Mouse (Mus musculus) E14TG2a.4 (cell line): ENCODE results near the gene Grin2c.

Source experiments
- H3K27me3 ChIP-seq: 2 replicates; pipeline ENCODE4 v1.6.1; 2014; ENCODE audit warnings: low read length, control low read depth; ENCODE audit not compliant: insufficient read depth
- H3K36me3 ChIP-seq: 2 replicates; pipeline ENCODE4 v1.6.1; 2014; ENCODE audit warnings: low read length, control low read depth; ENCODE audit not compliant: insufficient read depth
- H3K4me1 ChIP-seq: replicated peaks from 2 replicates; pipeline ENCODE4 v1.6.1; 2014; ENCODE audit warnings: low read depth, low read length, control low read depth
- H3K4me3 ChIP-seq: replicated peaks from 2 replicates; pipeline ENCODE4 v1.5.1; 2014; ENCODE audit warnings: mild to moderate bottlenecking, low read length
- H3K9me3 ChIP-seq: 2 replicates; pipeline ENCODE4 v1.6.1; 2014; ENCODE audit warnings: low read length, control low read depth
- CTCF ChIP-seq: conservative IDR thresholded peaks from 2 replicates; pipeline ENCODE4 v1.5.1; 2014; ENCODE audit warnings: low read length
- NANOG ChIP-seq: IDR thresholded peaks from 2 replicates; pipeline ENCODE4 v1.6.1; 2014; ENCODE audit warnings: borderline replicate concordance, low read length, mixed read lengths
- POU5F1 ChIP-seq: IDR thresholded peaks from 2 replicates; pipeline ENCODE4 v1.6.1; 2014; ENCODE audit warnings: low read length, borderline replicate concordance

Gene Grin2c

DNA sequence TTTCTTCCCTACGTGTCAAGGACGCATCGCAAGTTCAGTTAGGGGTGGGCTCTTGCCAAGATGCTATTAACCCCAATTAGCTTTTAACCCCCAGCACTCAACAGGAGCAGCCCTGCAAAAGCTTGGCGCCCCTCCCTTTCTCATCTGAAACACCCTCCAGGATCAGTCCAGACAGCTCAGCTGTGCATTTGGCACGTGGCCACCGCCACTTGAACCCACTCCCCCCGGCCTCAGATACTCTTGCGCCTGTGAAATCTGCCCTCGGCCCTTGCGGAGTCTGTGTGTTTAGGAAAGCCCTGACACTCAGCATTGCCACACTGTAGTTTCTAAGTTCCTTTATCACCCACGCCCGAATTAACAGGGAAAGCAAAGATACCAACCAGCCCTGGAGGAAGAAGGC is 45.0 kb downstream of the Grin2c start:
- H3K9me3 ChIP-seq: peaks cover 19% of the 10 kb centered on the region
- peaks cover 47% of the 10 kb centered on the region for H3K4me1 ChIP-seq
- peaks cover 6% of the 10 kb centered on the region for H3K36me3 ChIP-seq
- TF ChIP-seq POU5F1 (no peak), CTCF (no peak)
- H3K27me3 ChIP-seq: no peaks in the 10 kb centered on the region
- H3K4me3 ChIP-seq: no peak overlapping the region

DNA sequence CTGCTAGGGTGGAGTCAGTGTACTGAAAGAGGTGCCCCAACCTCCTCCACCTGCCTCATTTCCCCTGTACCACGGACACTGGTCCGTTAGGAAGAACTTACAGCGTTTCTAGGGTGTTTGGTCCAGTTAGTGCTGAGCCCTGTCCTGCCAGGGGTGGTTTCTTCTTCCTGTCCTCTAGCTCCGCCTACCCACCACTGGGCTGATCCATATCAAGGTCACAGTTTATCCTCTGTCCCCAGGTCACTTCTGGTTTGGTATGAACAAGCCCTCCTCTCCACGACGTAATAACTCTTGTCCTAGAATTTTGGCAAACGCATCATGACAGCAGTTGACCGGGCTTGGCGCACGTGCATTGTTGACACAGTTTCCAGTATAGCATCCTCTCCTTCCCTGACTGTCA is 47.4 kb downstream of the Grin2c start:
- peaks cover 6% of the 10 kb centered on the region for H3K36me3 ChIP-seq
- no peak for TF ChIP-seq CTCF
- no peak for TF ChIP-seq NANOG
- TF ChIP-seq POU5F1: no peak
- H3K27me3 ChIP-seq: no peaks in the 10 kb centered on the region
- no peak overlapping the region for H3K4me3 ChIP-seq
- peaks cover 35% of the 10 kb centered on the region for H3K4me1 ChIP-seq
- H3K9me3 ChIP-seq: peaks cover 19% of the 10 kb centered on the region

DNA sequence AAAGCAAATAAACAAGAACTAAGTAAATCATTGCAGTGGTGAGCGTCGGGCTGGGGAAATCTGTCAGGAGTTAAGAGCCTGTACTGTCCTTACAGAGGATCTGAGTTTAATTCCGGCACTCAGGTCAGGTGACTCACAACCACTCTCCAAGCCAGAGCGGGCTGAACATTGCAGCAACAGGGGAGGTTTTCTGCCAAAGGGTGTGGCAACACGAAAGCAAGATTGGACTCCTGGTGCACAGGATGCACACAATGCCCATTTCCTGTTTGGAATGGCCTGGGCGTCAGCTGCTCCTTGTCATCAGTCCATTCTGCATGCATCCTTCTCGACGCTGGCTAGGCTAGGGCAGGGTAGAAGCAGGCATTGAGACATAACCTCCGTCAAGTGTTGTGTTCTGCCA is 47.8 kb downstream of the Grin2c start:
- no peak overlapping the region for H3K4me3 ChIP-seq
- TF ChIP-seq NANOG: no peak
- no peak for TF ChIP-seq POU5F1
- TF ChIP-seq CTCF: no peak
- H3K36me3 ChIP-seq: peaks cover 6% of the 10 kb centered on the region
- no peaks in the 10 kb centered on the region for H3K27me3 ChIP-seq
- peaks cover 39% of the 10 kb centered on the region for H3K4me1 ChIP-seq
- peaks cover 19% of the 10 kb centered on the region for H3K9me3 ChIP-seq

DNA sequence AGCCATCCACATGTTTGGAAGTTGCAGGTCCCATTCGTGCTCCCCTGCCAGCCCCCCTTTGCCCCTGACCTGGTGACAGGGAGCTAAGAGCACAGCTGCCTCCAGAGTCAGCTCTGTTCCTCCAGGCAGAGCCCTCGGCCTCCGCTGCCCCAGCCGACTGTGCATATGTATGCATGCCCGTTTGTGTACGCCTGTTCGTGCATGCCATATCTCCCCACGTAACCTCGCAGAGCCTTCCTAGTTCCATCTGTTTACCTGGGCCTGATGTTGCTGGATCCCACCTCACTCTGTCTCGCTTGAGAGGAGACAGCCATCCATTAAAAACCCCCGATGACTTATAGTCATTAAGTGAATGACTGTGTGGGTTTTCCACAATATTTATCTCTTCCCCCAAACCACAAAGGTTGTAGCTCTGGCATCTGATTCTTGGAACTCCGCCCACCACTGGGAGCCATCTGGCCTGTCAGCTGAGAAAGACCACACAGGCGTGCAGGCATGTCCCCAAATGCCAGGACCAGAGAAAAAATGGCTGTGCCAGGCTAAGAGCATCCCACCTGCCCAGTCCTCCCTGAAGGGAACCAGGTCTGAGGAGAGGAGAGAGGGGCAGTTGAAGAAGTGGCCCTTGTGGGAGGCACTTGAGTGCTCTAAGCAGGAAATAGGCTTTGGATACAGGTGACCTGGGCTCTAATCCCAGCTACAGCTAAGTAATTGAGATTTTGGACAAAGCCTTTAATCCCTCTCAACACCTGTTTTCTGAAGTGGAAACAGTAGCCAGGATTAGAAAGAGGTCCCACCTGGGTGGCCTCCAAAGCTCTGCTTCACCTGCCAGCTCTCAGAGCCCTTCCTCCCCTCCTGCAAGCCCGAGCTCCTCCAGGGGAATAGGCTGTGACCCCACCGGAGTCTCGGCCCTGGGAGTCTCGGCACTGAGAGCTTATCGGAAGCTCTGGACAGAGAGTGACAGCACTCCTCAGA is 49.3 kb downstream of the Grin2c start:
- H3K36me3 ChIP-seq: peaks cover 6% of the 10 kb centered on the region
- H3K4me3 ChIP-seq: no peak overlapping the region
- no peaks in the 10 kb centered on the region for H3K27me3 ChIP-seq
- peaks cover 42% of the 10 kb centered on the region for H3K4me1 ChIP-seq
- H3K9me3 ChIP-seq: peaks cover 19% of the 10 kb centered on the region
- TF ChIP-seq NANOG (no peak), CTCF (no peak), POU5F1 (no peak)

DNA sequence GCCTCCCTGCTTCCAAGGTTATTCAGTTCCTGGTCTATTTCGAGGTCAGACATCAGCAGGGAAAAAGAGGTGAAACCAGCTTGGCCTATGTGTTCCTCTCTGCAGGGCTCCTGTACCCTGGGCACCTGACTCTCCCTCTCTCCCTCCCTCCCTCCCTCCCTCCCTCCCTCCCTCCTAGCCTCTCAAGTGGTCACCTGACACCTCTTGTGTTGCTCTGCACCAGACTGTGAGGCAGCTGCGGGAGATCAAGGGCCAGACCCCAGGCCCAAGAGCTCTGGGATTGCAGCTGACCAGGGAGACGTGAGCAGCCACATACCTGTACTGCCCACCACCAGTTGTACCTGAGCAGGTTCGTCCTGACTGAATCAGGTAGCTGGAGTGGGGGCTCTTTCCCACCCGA is 51.9 kb downstream of the Grin2c start:
- H3K27me3 ChIP-seq: no peaks in the 10 kb centered on the region
- no peak for TF ChIP-seq NANOG
- no peak for TF ChIP-seq POU5F1
- no peak for TF ChIP-seq CTCF
- no peaks in the 10 kb centered on the region; the same call in 1 of the 2 replicates for H3K36me3 ChIP-seq
- H3K9me3 ChIP-seq: peaks cover 13% of the 10 kb centered on the region
- no peak overlapping the region for H3K4me3 ChIP-seq
- H3K4me1 ChIP-seq: peaks cover 64% of the 10 kb centered on the region

DNA sequence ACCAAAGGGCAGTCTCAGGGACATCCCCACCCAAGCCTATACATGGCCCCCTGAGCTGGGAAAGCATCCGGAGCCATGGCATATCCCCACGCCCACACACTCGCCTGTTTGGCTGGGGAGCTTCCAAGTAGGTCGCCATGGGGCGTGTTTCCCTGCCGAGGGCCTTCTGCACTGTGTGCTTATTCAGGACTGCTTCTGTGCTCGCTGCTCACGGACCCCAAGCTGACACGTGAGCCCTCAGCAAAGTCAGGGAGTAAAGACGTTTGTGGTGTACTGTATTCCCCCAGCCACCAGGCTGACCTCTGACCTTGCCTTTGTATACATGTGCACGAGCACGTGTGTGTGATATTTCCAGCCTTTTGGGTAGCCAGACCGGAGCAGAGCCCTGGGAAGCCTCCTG is 54.9 kb downstream of the Grin2c start:
- Histone ChIP-seq H3K4me1 (peaks cover 67% of the 10 kb centered on the region), H3K4me3 (no peak overlapping the region), H3K36me3 (no peaks in the 10 kb centered on the region), H3K9me3 (no peaks in the 10 kb centered on the region), H3K27me3 (no peaks in the 10 kb centered on the region)
- TF ChIP-seq CTCF (no peak), NANOG (no peak), POU5F1 (no peak)

DNA sequence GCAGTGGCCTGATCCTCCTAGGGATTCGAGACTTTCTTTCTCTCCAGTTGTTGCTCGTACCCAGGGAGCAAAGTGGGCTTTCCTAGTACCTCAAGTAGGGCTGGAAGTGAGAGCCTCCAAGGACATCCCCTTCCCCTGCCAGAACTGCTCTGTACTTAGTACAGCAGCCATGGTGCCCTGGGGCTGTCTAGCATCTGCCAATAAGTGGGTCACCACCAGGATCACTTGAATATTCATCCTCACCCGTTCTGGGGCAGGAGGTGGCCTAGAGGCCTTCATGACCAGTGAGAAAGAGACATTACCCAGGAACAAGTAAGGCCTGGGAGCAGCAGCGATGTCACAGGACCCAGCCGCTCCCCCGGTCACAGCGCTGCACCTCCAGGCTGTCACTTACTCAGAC is 57.1 kb downstream of the Grin2c start:
- H3K9me3 ChIP-seq: no peaks in the 10 kb centered on the region
- no peak for TF ChIP-seq NANOG
- H3K4me1 ChIP-seq: peaks cover 80% of the 10 kb centered on the region
- peaks cover 18% of the 10 kb centered on the region for H3K36me3 ChIP-seq
- 0 out of 2 replicates have a peak, but pooled peaks cover 6% of the 10 kb centered on the region for H3K27me3 ChIP-seq
- no peak overlapping the region for H3K4me3 ChIP-seq

DNA sequence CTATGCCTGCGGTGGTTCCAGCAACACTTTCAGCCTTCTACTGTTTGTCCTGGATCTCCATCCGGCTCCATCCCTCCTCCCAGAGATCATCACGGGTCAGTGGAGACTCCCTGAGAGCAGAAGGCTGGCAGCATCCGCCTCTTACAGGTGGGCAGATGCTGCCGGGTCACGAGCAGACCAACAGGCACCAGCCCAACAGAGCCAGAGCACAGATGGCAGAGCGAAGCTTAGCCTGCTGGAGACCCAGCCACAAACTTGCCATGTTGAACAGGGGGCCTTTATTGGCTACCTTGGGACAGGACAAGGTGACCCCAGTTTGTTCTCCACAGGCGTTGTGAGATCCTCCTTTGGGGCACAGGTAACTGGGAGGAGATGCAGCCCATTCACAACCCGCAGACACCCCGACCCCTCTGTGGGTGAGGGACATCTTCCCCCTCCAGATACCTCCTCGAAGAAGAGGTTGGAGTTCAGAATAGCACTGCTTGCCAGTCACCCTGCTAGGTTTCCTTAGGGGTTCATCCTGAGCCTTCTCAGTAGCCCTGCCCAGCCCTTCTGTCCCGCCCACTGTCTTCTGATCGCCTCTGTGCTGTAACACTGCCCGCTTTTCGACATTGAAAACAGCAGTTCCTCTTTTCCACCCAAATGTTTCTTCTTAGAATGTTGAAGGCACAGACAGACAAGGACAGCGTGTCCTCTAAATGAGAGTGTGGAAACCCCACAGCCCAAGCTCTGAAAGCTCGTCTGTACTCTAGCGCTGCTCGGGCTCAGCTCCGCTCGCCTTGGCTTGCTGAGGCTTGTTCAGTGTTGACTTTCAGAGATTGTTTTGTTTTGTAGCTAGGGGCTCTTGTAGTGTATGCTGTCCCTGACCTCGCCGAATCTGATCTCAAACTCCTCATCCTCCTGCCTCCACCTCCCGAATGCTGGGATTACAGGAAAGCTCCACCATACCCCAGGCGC is 58.0 kb downstream of the Grin2c start:
- Histone ChIP-seq H3K27me3 (0 out of 2 replicates have a peak, but pooled peaks cover 6% of the 10 kb centered on the region), H3K4me1 (peaks cover 79% of the 10 kb centered on the region), H3K4me3 (no peak overlapping the region), H3K36me3 (peaks cover 19% of the 10 kb centered on the region), H3K9me3 (no peaks in the 10 kb centered on the region)
- TF ChIP-seq CTCF (no peak), POU5F1 (no peak), NANOG (no peak)
